Mouse (Mus musculus) MEL (cell line): ENCODE results near the gene Galnt14.

Experiments used
- EP300 ChIP-seq, 2 experiments: IDR thresholded peaks; 2 replicates each; pipeline ENCODE4 v1.6.1; 2011; ENCODE audit warnings: improper control_type of control experiment in 2 of 2, low read length in 2 of 2, low read depth in 1 of 2, mild to moderate bottlenecking in 1 of 2
- MAZ ChIP-seq: IDR thresholded peaks from 2 replicates; pipeline ENCODE4 v1.6.1; 2012; ENCODE audit warnings: low read depth, mild to moderate bottlenecking, inconsistent platforms, low read length, improper control_type of control experiment
- POLR2AphosphoS2 ChIP-seq: IDR thresholded peaks from 2 replicates; pipeline ENCODE4 v1.6.1; 2011; ENCODE audit warnings: low read length, improper control_type of control experiment
- SIN3A ChIP-seq: IDR thresholded peaks from 2 replicates; pipeline ENCODE4 v1.6.1; 2012; ENCODE audit warnings: low read length, improper control_type of control experiment, inconsistent platforms

DNA sequence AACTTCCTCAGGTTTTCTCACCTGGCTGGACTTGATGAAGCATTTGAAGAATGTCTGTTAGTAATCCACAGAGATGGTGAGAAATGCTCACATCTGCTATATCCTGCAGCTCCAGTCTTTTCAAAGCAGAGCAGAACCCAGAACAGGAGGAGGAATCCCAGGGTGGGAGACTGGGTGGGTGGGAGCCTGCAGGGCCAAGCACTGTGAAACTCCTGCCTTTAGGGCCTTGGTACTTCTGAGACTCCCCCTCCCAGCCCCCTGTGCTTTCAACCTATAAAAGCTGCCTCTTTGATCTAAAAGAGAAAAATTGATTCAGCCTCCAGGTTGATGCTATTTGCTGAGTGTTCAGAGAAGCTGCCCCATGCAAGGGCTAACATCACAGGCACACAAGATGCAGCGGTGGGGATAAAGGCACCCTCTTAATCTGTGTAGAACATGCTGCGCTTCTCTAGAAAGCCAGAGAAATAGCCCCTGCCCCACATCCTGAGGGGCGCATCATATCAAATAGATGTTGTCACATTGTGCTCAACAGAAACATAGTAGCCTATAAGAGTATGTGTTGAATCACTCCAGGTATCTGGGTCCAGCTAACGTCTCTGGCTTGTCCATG is 258.0 kb downstream of the Galnt14 start:
- TF ChIP-seq EP300 (IDR thresholded peaks at IDR 0.05; ENCODE audit: low read depth in 1 of 2, low read length in 2 of 2) (no peak), POLR2AphosphoS2 (no peak), MAZ (no peak), SIN3A (no peak)
